Comparison of ENCODE assay signal across 8 mouse cellular contexts in genomic region chr11:105589877-105590641, GRCm38 (mm10). TPM values are rescaled to one million over a fixed set of nuclear protein-coding genes. Genes with fewer than 3 reads are reported as not detected.
DNase-seq lines count a peak whose midpoint lies in the region; ATAC-seq lines count a peak whose summit lies in the region.

TSS of gene Tanc2 (plus strand) at chr11:105589986.

- peak within 1 kb of the TSS; percentile 92 for H3K4me3 ChIP-seq in embryonic facial prominence, embryonic 10.5 days
- peak within 1 kb of the TSS; percentile 94 for H3K4me3 ChIP-seq in limb, embryonic 12.5 days (replicated peaks)
- peak within 1 kb of the TSS; percentile 91 for H3K4me3 ChIP-seq in midbrain, embryonic 14.5 days (replicated peaks; ENCODE audit: low read depth, low read length)

- H3K27me3 ChIP-seq in embryonic facial prominence, embryonic 10.5 days (replicated peaks; ENCODE audit: low read depth, poor library complexity, severe bottlenecking): 0 out of 2 replicates have a peak, but pooled peaks cover 3% of the 10 kb centered on the region
- H3K27me3 ChIP-seq in limb, embryonic 12.5 days: no peaks in the 10 kb centered on the region
- no peaks in the 10 kb centered on the region for H3K27me3 ChIP-seq in midbrain, embryonic 14.5 days (ENCODE audit: control insufficient read depth, insufficient read depth, low read length)

- no peaks in the 10 kb centered on the region for H3K9me3 ChIP-seq in embryonic facial prominence, embryonic 10.5 days
- no peaks in the 10 kb centered on the region for H3K9me3 ChIP-seq in limb, embryonic 12.5 days
- no peaks in the 10 kb centered on the region for H3K9me3 ChIP-seq in midbrain, embryonic 14.5 days (ENCODE audit: control insufficient read depth, low read length)

- peaks cover 22% of the 10 kb centered on the region for H3K4me1 ChIP-seq in embryonic facial prominence, embryonic 10.5 days
- H3K4me1 ChIP-seq in limb, embryonic 12.5 days (replicated peaks): peaks cover 7% of the 10 kb centered on the region; the same call in 1 of the 2 replicates
- no peaks in the 10 kb centered on the region for H3K4me1 ChIP-seq in midbrain, embryonic 14.5 days (ENCODE audit: control insufficient read depth, insufficient read depth, low read length)

- peak; percentile 3; the same call in 1 of the 2 replicates for ATAC-seq in granulocyte monocyte progenitor cell, adult 5-6 weeks (replicated peaks; ENCODE audit: poor library complexity, severe bottlenecking)
- ATAC-seq in limb, embryonic 12.5 days (ENCODE audit: insufficient number of reproducible peaks, insufficient read depth, low FRiP score, low TSS enrichment, low read depth): peak; percentile 81
- ATAC-seq in midbrain, embryonic 14.5 days (ENCODE audit: low FRiP score, low TSS enrichment): peak; percentile 88; the same call in 1 of the 2 replicates

- peak within 1 kb of the TSS; percentile 85 for H3K4me2 ChIP-seq in limb, embryonic 12.5 days
- peak within 1 kb of the TSS; percentile 70 for H3K4me2 ChIP-seq in midbrain, embryonic 14.5 days (ENCODE audit: low read length)

- DNase-seq in A20 (ENCODE audit: low read depth, low spot score): peak; percentile 68
- peak; percentile 44 to 64 for DNase-seq in adrenal gland, adult 18-20 months (ENCODE audit: low spot score in 2 of 2)
- no peak for DNase-seq in embryonic facial prominence, embryonic 10.5 days (ENCODE audit: low spot score)
- peak; percentile 39 for DNase-seq in kidney, adult 11 months
- peak; percentile 89 for DNase-seq in midbrain, embryonic 14.5 days
- peak; percentile 71 for DNase-seq in testis, postnatal 14 days (ENCODE audit: low spot score)

- no peaks in the 10 kb centered on the region for H3K36me3 ChIP-seq in embryonic facial prominence, embryonic 10.5 days (replicated peaks)
- H3K36me3 ChIP-seq in limb, embryonic 12.5 days: no peaks in the 10 kb centered on the region
- no peaks in the 10 kb centered on the region for H3K36me3 ChIP-seq in midbrain, embryonic 14.5 days (ENCODE audit: control insufficient read depth, insufficient read depth, low read length)

- peak within 1 kb of the TSS; percentile 89 for H3K9ac ChIP-seq in limb, embryonic 12.5 days (replicated peaks)
- peak within 1 kb of the TSS; percentile 98 for H3K9ac ChIP-seq in midbrain, embryonic 14.5 days (replicated peaks; ENCODE audit: low read length)

- under 1% methylated on average over 87 of the region's 87 CpGs for WGBS in embryonic facial prominence, embryonic 10.5 days
- WGBS in limb, embryonic 12.5 days: under 1% methylated on average over 84 of the region's 87 CpGs
- under 1% methylated on average over 84 of the region's 87 CpGs for WGBS in midbrain, embryonic 14.5 days

- H3K27ac ChIP-seq in embryonic facial prominence, embryonic 10.5 days (replicated peaks): peak within 1 kb of the TSS; percentile 94
- peak within 1 kb of the TSS; percentile 89 for H3K27ac ChIP-seq in limb, embryonic 12.5 days
- peak within 1 kb of the TSS; percentile 95 for H3K27ac ChIP-seq in midbrain, embryonic 14.5 days (replicated peaks; ENCODE audit: low read depth, low read length)

RNA-seq across cellular contexts. Expression of gene Tanc2, which starts in this region (rescaled TPM):
- 10 to 100 TPM; 10.6 to 16.0 TPM for total RNA-seq in adrenal gland, adult 18-20 months (2021)
- polyA plus RNA-seq in embryonic facial prominence, embryonic 10.5 days (2016; fragmentation: Nextera tagmentation; extraction: Ambion mirVana): 9.8 and 10.0 TPM in 2 replicates
- 1.6 and 1.9 TPM in 2 replicates for total RNA-seq in granulocyte monocyte progenitor cell, adult 5-6 weeks (2014; fragmentation: Nextera tagmentation)
- total RNA-seq in granulocyte monocyte progenitor cell, adult 5-6 weeks (2017): 0.52 and 1.2 TPM in 2 replicates
- 6.6 and 8.5 TPM in 2 replicates for polyA plus RNA-seq in limb, embryonic 12.5 days (2016; fragmentation: Nextera tagmentation; extraction: Ambion mirVana)
- polyA plus RNA-seq in midbrain, embryonic 14.5 days (2014; fragmentation: Nextera tagmentation; extraction: Ambion mirVana): 46.4 and 49.1 TPM in 2 replicates

Comparison
In these comparisons a context has a peak if more than half of its experiments do, and no peak if none do; other contexts are left out.
1. ATAC-seq: peak in every context shown above with its lines; median percentile 88 in midbrain, embryonic 14.5 days; 81 in limb, embryonic 12.5 days; 3 in granulocyte monocyte progenitor cell, adult 5-6 weeks.